Mouse (Mus musculus) limb, embryonic 10.5 days (tissue): ENCODE measurements around the gene Hrh3. TPM values are rescaled to one million over a fixed set of nuclear protein-coding genes. Genes with fewer than 3 reads are reported as not detected.

Source experiments
- DNase-seq: peaks from one replicate; pipeline ENCODE4 v3.0.0-alpha.2; 2017; ENCODE audit warnings: low spot score
- H3K27ac ChIP-seq: fragments of 300-500 bp; sonication (generic); 2 replicates; pipeline ENCODE4 v1.5.1; 2016; ENCODE audit warnings: mild to moderate bottlenecking
- H3K27me3 ChIP-seq: fragments of 300-500 bp; sonication (generic); 2 replicates; pipeline ENCODE4 v1.6.1; 2016; ENCODE audit warnings: low read depth, mild to moderate bottlenecking; ENCODE audit not compliant: poor library complexity, severe bottlenecking
- H3K36me3 ChIP-seq: fragments of 300-500 bp; sonication (generic); 2 replicates; pipeline ENCODE4 v1.6.1; 2016; ENCODE audit warnings: mild to moderate bottlenecking, moderate library complexity
- H3K4me1 ChIP-seq: fragments of 300-500 bp; sonication (generic); 2 replicates; pipeline ENCODE4 v1.6.1; 2016
- H3K4me3 ChIP-seq: fragments of 300-500 bp; sonication (generic); 2 replicates; pipeline ENCODE4 v1.5.1; 2016; ENCODE audit warnings: mild to moderate bottlenecking, moderate library complexity
- H3K9me3 ChIP-seq: fragments of 300-500 bp; sonication (generic); replicated peaks from 2 replicates; pipeline ENCODE4 v1.6.1; 2016; ENCODE audit warnings: mild to moderate bottlenecking
- WGBS: fragments of 180-500 bp; shearing (Covaris S2); methylation state at CpG from one replicate; pipeline ENCODE4 v1.1.7; 2016; 5-methylcytosine and 5-hydroxymethylcytosine counted together
- polyA plus RNA-seq: library from polyadenylated mRNA; unstranded; fragments of >200 nt; fragmentation: Nextera tagmentation; extraction: Ambion mirVana; gene quantifications from 2 replicates; pipeline ENCODE4 v1.2.1, GENCODE M21; 2016

Gene Hrh3
- polyA plus RNA-seq, 1 experiment from 2014 or later = not detected

DNA sequence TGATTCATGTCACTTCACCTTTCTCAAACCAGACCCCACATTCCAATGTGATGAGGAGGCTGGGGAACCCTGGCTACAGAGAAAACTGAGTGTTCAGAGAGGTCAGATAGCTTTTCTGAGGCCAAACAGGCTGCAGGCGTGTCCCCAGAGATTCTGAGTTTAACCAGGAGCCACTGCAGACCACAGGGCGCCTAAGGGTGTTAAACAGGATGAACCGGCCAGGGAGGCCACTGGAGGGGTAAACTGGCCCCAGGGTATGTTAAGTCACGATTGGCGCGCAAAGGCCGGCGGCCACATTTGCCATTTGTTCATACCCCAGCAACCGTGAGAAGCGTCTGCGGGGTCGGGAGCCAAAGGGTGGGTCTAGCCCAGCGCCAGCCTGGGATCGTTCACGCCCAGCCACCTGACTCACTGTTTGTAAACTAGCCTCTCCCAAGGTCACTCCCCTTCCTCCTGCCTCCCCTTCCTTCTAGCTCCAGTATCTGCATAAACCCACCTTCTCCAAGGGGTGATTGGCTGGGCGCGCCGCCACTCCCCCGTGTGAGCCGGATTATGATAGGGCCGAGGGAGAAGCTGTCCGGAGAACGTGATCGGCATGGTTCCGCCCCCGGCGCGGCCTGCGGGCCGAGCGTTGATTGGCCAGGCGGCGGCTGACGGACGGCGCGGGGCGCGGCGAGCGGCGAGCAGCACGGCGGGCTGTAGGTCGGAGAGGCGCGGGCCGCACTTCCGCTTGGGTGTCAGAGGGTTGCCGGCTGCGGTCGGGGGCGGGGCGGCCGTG lies 14.6 kb upstream of the Hrh3 start, which contains the start of gene Osbpl2:
Gene Osbpl2 (plus strand): TSS at position 646 of the 778 bp plus-strand sequence.
- DNase-seq = peak; percentile 98
- Histone ChIP-seq H3K27me3 (peaks cover 7% of the 10 kb centered on the region; the same call in 1 of the 2 replicates), H3K36me3 (peaks cover 3% of the 10 kb centered on the region; the same call in 1 of the 2 replicates), H3K9me3 (no peaks in the 10 kb centered on the region), H3K27ac (peak within 1 kb of the TSS; percentile 80), H3K4me3 (peak within 1 kb of the TSS; percentile 81), H3K4me1 (peaks cover 25% of the 10 kb centered on the region)
- under 1% methylated on average over 55 of the region's 55 CpGs for WGBS

DNA sequence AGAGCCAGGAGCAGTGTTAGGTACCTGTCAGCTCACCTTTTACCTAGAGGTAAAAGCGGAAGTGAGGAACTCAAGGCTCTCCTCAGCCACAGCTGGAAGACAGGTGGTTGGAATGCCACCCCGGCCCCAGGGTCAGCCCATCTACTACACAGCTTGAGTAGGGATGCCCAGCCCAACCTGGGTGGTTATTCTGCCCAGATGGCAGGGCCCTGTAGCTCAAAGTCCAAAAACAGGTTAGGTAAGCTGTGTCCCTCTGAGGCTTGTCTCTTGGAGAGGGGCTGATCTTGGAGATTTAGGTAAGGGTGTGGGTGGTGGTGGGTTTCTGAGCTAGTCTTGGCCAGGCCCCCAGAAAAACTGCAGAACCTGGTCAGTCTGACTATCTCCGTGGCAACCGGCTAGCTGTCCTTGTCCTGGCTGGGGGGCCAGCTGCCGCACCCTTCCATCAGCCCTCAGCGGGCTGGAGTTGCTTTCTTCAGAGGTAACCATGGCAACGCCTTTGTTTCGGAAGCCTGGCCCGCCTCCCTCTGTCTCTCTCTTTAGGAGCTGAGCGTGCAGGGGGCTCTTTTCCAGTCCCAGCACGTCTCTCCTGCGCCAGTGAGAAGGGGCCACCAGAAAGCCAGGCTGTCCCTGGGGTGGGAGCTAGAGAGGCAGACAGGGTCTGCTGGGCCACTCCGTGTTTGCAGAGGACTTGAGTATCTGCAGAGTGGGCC lies 13.4 kb upstream of the Hrh3 start:
- Histone ChIP-seq H3K27me3 (peaks cover 7% of the 10 kb centered on the region; the same call in 1 of the 2 replicates), H3K36me3 (no peaks in the 10 kb centered on the region), H3K4me1 (peaks cover 25% of the 10 kb centered on the region), H3K9me3 (no peaks in the 10 kb centered on the region), H3K4me3 (peak overlapping the region; percentile 81), H3K27ac (0 out of 2 replicates have a peak overlapping the region, but pooled peaks have one; percentile 10)
- WGBS = 12% methylated on average over 13 of the region's 13 CpGs
- no peak for DNase-seq

DNA sequence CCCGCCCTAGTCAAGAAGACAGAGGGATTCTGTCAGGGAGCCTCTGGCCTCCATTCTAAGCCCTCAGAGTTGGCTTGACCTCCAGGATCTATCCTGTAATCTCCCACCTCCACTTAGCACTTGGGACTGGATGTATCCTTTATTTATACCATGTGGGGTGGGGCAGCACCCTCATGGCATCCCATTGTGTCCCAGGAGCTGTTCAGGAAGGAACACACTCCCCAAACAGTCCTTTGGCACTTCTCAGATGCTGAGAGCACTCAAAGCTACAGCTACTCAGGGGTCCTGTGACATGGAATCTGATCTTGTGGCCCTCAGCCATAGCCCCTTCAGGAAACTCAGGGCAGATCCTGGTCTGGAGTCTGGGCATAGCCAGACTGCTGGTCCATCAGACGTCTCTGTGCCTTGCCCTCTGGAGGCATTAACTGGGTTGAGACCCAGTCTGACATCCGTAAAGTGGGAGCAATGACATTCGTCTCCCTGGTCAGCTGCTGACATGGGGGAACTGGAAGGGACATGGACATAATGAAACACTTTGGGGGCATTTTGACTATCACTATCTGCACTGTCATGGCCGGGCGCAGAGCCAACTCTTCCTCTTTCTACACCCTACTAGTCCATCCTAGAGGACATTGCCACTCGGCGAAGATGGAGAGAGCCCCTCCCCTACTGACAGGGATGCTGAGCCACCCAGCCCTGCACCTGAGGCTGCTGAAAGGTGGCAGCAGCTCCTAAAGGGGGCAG lies 12.6 kb upstream of the Hrh3 start:
- no peak overlapping the region for H3K4me3 ChIP-seq
- no peak for DNase-seq
- H3K9me3 ChIP-seq = no peaks in the 10 kb centered on the region
- no peak overlapping the region for H3K27ac ChIP-seq
- H3K27me3 ChIP-seq = peaks cover 7% of the 10 kb centered on the region; the same call in 1 of the 2 replicates
- H3K36me3 ChIP-seq = no peaks in the 10 kb centered on the region
- H3K4me1 ChIP-seq = peaks cover 25% of the 10 kb centered on the region
- 80% methylated on average over 8 of the region's 8 CpGs for WGBS

DNA sequence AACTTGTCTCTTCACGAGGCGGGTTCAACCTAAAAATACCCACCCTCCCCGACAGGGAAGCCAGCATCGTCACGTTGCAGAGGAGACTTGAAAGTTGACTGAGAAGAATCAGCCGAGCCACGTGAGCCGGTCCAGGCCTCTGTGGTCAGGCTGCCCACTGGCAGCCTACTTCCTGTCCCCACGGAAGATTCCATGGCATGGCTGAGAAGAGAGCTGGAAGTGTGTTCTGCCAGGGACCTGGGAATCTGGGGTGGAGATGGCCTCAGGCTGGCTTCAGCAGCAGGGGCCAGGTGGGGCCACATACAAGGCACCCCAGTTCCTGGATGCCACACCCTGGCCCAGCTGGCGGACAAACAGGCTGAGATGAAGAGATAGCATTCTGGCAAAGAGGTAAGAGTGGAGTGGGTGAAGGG lies 11.8 kb upstream of the Hrh3 start:
- H3K4me1 ChIP-seq = peaks cover 25% of the 10 kb centered on the region
- WGBS = 79% methylated on average over 10 of the region's 10 CpGs
- no peaks in the 10 kb centered on the region for H3K9me3 ChIP-seq
- H3K27ac ChIP-seq = no peak overlapping the region
- no peak for DNase-seq
- H3K27me3 ChIP-seq = peaks cover 7% of the 10 kb centered on the region; the same call in 1 of the 2 replicates
- H3K4me3 ChIP-seq = no peak overlapping the region
- H3K36me3 ChIP-seq = no peaks in the 10 kb centered on the region

DNA sequence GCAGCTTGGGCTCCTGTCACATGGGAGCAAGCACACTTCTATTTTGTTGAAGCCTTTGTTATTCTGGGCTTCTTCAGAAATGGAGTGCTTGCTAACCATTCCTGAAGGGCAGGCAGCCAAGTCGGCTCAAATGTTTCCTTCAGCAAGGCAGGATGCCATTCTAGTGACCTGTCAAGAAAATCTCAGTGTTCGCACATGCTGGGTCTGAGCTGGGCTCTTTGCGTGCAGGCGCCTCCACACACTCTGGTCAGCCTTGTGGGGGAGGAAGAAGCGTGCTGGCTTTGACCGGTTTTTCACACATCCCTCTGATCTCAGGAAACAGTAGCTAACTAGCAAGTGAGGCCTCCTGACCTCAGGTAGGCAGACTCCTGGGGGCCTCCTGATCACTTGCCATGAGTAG lies 11.0 kb upstream of the Hrh3 start:
- peaks cover 25% of the 10 kb centered on the region for H3K4me1 ChIP-seq
- no peaks in the 10 kb centered on the region for H3K36me3 ChIP-seq
- peaks cover 7% of the 10 kb centered on the region; the same call in 1 of the 2 replicates for H3K27me3 ChIP-seq
- H3K4me3 ChIP-seq = no peak overlapping the region
- no peaks in the 10 kb centered on the region for H3K9me3 ChIP-seq
- H3K27ac ChIP-seq = no peak overlapping the region
- 54% methylated on average over 6 of the region's 6 CpGs for WGBS
- DNase-seq = no peak

DNA sequence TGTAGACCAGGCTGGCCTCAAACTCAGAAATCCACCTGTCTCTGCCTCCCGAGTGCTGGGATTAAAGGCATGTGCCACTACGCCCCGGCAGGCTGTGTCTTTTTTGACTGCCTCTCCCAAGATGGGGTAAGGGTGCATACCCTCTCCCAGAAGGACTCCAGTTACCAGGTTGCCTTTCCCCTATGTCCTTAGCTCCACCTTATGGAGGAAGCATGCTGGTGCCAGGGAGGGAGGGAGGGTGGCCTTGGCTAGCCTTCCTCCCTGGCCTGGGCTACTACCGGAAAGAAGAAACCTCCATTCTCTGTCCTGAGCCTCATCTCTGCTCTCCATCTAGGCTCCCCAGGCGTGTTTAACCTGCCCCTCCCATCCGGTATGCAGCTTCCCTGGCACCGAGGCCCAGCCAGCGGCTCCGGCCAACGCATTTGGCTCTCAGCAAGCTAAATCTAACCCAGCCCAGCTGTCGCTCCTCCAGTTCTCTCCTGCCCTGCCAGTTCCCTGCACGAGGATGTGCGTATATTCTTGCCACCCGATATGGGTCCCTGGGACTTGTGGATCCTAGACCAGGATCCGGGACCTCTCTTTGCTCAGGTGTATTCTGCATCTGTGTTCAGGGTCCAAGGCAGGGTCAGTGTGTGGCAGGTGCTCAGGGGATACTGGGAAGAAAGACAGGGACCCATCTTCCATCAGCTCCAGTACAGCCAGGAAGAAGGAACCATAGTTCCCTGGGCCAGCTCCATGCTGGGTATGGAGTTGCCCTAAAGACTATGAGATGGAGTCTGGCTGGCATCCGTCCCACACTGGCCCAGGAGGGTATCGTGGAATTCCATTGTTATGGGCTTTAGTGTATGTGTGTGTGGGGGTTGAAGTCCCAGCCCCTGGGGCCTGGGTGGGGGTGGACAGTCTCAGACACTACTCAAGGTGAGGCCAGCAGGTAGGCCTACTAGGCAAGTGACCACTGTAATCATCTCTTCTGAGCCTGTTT lies 9.9 kb upstream of the Hrh3 start:
- Histone ChIP-seq H3K27me3 (peaks cover 7% of the 10 kb centered on the region; the same call in 1 of the 2 replicates), H3K36me3 (no peaks in the 10 kb centered on the region), H3K27ac (no peak overlapping the region), H3K4me1 (peaks cover 18% of the 10 kb centered on the region), H3K4me3 (no peak overlapping the region), H3K9me3 (no peaks in the 10 kb centered on the region)
- DNase-seq = no peak
- WGBS = 57% methylated on average over 17 of the region's 17 CpGs

DNA sequence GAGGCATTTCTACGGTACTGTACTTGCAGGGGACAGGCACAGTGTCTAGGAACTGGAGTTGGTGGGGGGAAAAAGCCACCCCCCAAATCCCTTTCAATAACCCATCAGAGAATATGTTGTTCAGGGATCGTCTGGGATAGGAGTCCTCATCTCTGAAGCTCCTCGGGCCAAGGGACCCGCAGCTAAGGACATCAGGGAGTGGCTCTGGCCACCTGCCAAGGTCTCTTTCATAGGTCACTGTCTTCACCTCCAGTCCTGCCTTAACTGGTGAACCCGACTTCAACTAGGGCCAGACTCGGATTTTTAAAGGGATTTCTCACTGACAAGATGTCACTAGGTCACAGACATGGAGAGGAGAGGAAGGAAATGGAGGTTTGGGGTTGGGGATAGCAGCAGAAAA lies 4.0 kb upstream of the Hrh3 start:
- Histone ChIP-seq H3K9me3 (no peaks in the 10 kb centered on the region), H3K4me3 (no peak overlapping the region), H3K27ac (no peak overlapping the region), H3K36me3 (no peaks in the 10 kb centered on the region), H3K27me3 (peaks cover 48% of the 10 kb centered on the region), H3K4me1 (peaks cover 20% of the 10 kb centered on the region)
- 77% methylated on average over 6 of the region's 6 CpGs for WGBS
- DNase-seq = no peak

DNA sequence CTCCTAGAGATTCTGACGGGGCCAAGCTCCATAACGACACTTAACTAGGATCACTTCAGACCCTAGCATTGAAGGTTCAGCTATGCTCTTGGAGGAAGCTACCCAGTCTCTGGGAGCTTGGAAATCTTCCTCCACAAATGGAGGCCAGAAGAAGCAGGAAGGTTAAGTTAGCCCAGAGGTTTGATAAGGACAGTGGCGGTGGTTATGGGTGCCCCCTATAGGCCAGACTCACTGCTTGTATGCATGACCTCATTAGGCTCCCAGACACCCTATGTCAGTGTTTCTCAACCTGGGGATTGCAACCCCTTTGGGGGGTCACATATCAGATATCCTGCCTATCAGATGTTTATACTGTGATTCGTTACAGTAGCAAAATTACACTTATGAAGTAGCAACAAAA lies 2.8 kb upstream of the Hrh3 start:
- DNase-seq = no peak
- H3K9me3 ChIP-seq = no peaks in the 10 kb centered on the region

DNA sequence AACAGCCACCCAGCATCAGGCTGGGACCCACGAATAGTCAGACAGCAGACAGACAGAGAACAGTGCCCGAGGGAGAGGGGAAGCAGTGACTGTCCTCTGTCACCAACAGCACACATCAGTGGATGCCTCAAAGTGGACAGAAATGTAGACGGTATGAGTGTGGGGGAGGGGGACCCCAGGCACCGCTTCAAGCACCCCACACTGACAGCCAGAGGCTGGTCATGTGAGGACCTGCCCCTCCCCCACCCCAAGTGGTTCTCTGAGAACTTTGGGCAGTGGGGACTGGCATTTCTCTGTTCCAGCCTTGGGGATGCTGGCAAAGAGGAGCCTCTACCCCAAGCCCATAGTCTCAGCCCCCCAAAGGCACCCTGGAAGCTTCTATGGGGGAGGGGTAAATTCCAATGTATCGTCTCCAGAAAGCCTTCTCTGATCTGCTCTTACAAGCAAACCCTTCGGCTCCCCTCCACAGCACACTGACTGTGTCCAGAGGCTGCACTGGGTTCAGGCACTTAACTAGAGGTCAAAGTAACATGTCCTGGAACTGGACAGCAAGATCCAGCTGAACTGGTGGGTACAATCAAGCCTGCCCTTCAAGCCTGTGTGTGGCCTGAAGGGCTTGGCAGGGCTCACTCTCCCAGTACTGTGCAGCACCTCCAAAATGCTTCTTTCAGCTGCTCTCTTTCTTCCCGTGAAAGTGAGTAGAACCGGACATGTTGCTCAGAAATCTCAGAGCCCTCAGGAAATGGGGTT lies 1.3 kb upstream of the Hrh3 start:
- Histone ChIP-seq H3K4me1 (peaks cover 26% of the 10 kb centered on the region), H3K4me3 (no peak overlapping the region), H3K27me3 (peaks cover 74% of the 10 kb centered on the region), H3K36me3 (no peaks in the 10 kb centered on the region), H3K27ac (no peak overlapping the region), H3K9me3 (no peaks in the 10 kb centered on the region)
- 32% methylated on average over 8 of the region's 8 CpGs for WGBS
- DNase-seq = no peak

More for the DNA sequence above, 2.8 kb upstream of the Hrh3 start:
- Histone ChIP-seq H3K27ac (no peak overlapping the region), H3K4me1 (peaks cover 26% of the 10 kb centered on the region), H3K36me3 (no peaks in the 10 kb centered on the region), H3K4me3 (no peak overlapping the region), H3K27me3 (peaks cover 60% of the 10 kb centered on the region)
- 66% methylated on average over 4 of the region's 4 CpGs for WGBS

DNA sequence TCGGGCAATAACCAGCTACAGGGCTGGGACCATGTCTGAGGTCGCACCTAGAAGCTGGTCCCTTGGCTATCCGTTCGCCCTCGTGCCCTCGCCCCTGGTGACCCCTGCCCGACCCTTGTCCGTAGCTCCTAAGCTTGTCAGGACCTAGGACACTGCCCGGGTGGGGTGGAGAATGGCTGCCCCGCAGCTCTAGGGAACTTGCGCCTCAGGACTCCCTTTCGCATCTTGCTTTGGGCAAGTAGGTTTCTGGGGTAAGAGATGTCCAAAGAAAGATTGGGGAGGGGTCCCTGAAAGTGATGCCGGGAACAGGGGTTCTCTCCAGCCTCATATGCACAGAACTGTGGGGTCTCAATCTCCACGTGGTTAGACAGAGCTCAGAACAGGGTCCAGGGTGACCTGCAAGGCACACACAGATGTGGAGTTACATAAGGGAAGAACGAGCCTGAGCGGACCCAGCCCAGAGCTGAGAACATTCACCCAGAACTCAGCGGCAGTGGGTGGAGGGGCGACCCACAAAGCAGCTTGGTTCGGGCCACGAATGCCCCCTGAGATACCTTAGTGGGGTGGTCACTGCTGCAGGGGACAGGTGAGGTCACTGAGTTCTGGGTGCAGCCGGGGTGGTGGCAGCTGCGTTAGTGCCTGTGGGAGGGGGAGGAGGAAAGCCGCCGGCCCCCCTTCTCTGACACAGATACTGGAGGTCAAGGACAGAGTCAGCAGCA lies 530 bp upstream of the Hrh3 start:
- Histone ChIP-seq H3K9me3 (no peaks in the 10 kb centered on the region), H3K4me1 (peaks cover 26% of the 10 kb centered on the region), H3K27me3 (peaks cover 82% of the 10 kb centered on the region), H3K4me3 (peak overlapping the region; percentile 63), H3K27ac (no peak overlapping the region), H3K36me3 (no peaks in the 10 kb centered on the region)
- WGBS = 10% methylated on average over 24 of the region's 24 CpGs
- DNase-seq = no peak
